Mouse (Mus musculus) small intestine, adult 2 months (tissue): Measurements from ENCODE around the gene Samd14. TPM values are rescaled to one million over a fixed set of nuclear protein-coding genes. Genes with fewer than 3 reads are reported as not detected.

Experiments
- H3K27ac ChIP-seq: fragments of 200-500 bp; 2 replicates; pipeline ENCODE4 v1.5.1; 2012; ENCODE audit warnings: low read depth, low read length, control low read depth, inconsistent platforms; ENCODE audit not compliant: insufficient read depth
- H3K27me3 ChIP-seq: fragments of 200-500 bp; 2 replicates; pipeline ENCODE4 v1.6.1; 2012; ENCODE audit warnings: mild to moderate bottlenecking, moderate library complexity, low read length, inconsistent platforms; ENCODE audit not compliant: control insufficient read depth, insufficient read depth
- H3K36me3 ChIP-seq: fragments of 200-500 bp; 2 replicates; pipeline ENCODE4 v1.6.1; 2012; ENCODE audit warnings: mild to moderate bottlenecking, low read length, control low read depth, inconsistent platforms; ENCODE audit not compliant: control insufficient read depth, insufficient read depth
- H3K4me1 ChIP-seq: fragments of 200-500 bp; 2 replicates; pipeline ENCODE4 v1.6.1; 2012; ENCODE audit warnings: low read length, inconsistent platforms, mixed read lengths; ENCODE audit not compliant: control insufficient read depth, insufficient read depth, insufficient read length
- H3K4me3 ChIP-seq: fragments of 200-500 bp; 2 replicates; pipeline ENCODE4 v1.5.1; 2012; ENCODE audit warnings: low read depth, mild to moderate bottlenecking, control low read depth, inconsistent platforms, low read length, moderate library complexity
- CTCF ChIP-seq: fragments of 200-500 bp; IDR thresholded peaks from 2 replicates; pipeline ENCODE4 v1.5.1; 2012; ENCODE audit warnings: low read depth, mild to moderate bottlenecking, control low read depth, inconsistent platforms, low read length, moderate library complexity, mixed read lengths; ENCODE audit not compliant: insufficient replicate concordance, insufficient read length; ENCODE audit errors: extremely low read depth
- POLR2A ChIP-seq: fragments of 200-500 bp; IDR thresholded peaks from 2 replicates; pipeline ENCODE4 v1.6.1; 2012; ENCODE audit warnings: low read depth, mild to moderate bottlenecking, control low read depth, inconsistent platforms, low read length, moderate library complexity
- WGBS: fragments of 180-500 bp; shearing (Covaris S2); methylation state at CpG from one replicate; pipeline ENCODE4 v1.1.7; 2018; 5-methylcytosine and 5-hydroxymethylcytosine counted together
- polyA plus RNA-seq: library from polyadenylated mRNA; depleted of rRNA; stranded (reverse); fragments of >200 nt; gene quantifications from 2 replicates; pipeline ENCODE4 v1.2.3, GENCODE M21; 2012

Samd14 gene
- polyA plus RNA-seq, 1 experiment, result 7.2 TPM

DNA sequence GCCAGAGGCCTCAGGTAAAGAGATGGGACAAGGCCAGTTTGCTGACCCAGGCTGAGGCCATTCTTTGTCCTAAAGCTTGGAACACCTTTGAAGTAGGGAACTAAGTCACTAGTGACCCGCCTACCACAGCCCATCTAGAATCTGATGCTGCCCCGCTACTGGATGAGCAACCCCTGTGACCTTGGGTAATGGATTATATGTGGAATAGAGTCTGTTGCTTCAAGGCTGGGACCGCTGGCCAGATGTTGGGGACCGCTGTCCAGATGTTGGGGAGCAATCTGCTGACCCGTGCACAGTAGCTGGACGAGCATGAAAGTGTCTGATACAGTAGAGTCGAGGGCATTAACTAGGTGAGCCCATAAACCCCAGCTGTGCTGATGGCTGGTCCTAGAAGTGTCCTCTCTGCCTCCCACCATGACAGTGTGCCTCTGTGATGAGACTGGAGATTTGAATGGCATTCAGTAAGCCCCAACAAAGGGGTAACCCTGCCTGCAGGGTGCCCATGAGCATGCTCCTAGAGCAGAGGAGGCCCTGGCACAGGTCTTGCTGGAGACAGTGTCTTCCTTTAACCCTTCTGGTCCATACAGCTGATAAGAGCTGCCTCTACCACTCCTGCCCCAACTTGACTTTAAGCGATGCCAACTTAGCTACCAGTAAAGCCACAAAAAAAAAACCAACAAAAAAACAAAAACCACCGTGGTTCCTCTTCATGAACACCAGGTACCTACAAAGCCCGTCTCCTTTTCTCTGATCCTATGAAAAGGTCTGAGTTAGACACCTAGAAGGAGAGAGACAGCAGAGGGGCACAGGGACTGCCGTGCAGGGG lies 14.5 kb upstream of the Samd14 start:
- Histone ChIP-seq H3K4me1 (peaks cover 46% of the 10 kb centered on the region), H3K36me3 (peaks cover 17% of the 10 kb centered on the region), H3K27ac (no peak overlapping the region), H3K4me3 (no peak overlapping the region), H3K27me3 (no peaks in the 10 kb centered on the region)
- no peak for TF ChIP-seq POLR2A
- no peak for TF ChIP-seq CTCF
- WGBS, result 75% methylated on average over 11 of the region's 11 CpGs

- Histone ChIP-seq H3K4me1 (peaks cover 53% of the 10 kb centered on the region), H3K36me3 (peaks cover 23% of the 10 kb centered on the region), H3K27me3 (no peaks in the 10 kb centered on the region), H3K4me3 (no peak overlapping the region), H3K27ac (no peak overlapping the region)
- 78% methylated on average over 8 of the region's 8 CpGs for WGBS
- no peak for TF ChIP-seq POLR2A
These were observed 13.6 kb upstream of the Samd14 start for GRCm38 (mm10) chr11:94996101-94996500.

- Histone ChIP-seq H3K36me3 (peaks cover 31% of the 10 kb centered on the region), H3K27me3 (no peaks in the 10 kb centered on the region), H3K27ac (peak overlapping the region; percentile 51), H3K4me3 (no peak overlapping the region), H3K4me1 (peaks cover 54% of the 10 kb centered on the region)
- no peak for TF ChIP-seq POLR2A
- 88% methylated on average over 6 of the region's 6 CpGs for WGBS
These were observed 12.7 kb upstream of the Samd14 start for GRCm38 (mm10) chr11:94996984-94997383.

GRCm38 (mm10) chr11:94997596-94997995 lies 12.1 kb upstream of the Samd14 start:
- Histone ChIP-seq H3K4me3 (peak overlapping the region; percentile 38), H3K27ac (peak overlapping the region; percentile 62), H3K36me3 (peaks cover 37% of the 10 kb centered on the region), H3K27me3 (no peaks in the 10 kb centered on the region), H3K4me1 (peaks cover 54% of the 10 kb centered on the region)
- TF ChIP-seq CTCF, result no peak
- TF ChIP-seq POLR2A, result no peak
- 13% methylated on average over 5 of the region's 5 CpGs for WGBS

DNA sequence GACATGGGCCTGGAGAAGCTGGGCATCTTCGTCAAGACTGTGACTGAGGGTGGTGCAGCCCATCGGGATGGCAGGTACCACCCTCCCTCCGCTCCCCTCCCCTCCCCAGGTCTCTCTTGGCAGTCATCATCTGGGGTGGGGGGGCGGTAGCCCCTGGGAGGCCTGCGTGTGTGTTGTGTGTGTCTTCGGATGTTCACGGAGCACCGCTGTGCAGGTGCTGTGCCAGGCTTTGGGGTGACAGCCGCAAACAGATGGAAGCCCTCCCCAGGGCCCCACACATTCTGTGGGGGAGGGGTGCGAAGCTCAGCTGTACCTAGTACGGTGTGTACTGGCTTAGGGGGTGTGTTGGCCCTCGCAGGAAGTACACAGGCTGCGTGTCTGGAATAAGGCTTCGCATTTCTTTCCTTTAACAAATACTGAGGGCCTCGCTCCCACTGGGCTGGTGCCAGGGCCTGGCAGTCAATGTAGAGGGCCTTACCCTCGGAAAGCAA lies 11.6 kb upstream of the Samd14 start:
- H3K4me1 ChIP-seq, result peaks cover 54% of the 10 kb centered on the region
- no peak for TF ChIP-seq CTCF
- TF ChIP-seq POLR2A, result no peak
- H3K36me3 ChIP-seq, result peaks cover 42% of the 10 kb centered on the region
- H3K27ac ChIP-seq, result peak overlapping the region; percentile 62
- whole genome bisulfite sequencing, result 32% methylated on average over 16 of the region's 16 CpGs
- H3K27me3 ChIP-seq, result no peaks in the 10 kb centered on the region
- H3K4me3 ChIP-seq, result peak overlapping the region; percentile 38

- Histone ChIP-seq H3K27ac (no peak overlapping the region), H3K4me1 (peaks cover 36% of the 10 kb centered on the region), H3K36me3 (peaks cover 50% of the 10 kb centered on the region), H3K27me3 (no peaks in the 10 kb centered on the region), H3K4me3 (no peak overlapping the region)
- 87% methylated on average over 8 of the region's 8 CpGs for WGBS
- TF ChIP-seq CTCF, result no peak
- TF ChIP-seq POLR2A, result no peak
These were observed 9.6 kb upstream of the Samd14 start for GRCm38 (mm10) chr11:95000128-95000527.

DNA sequence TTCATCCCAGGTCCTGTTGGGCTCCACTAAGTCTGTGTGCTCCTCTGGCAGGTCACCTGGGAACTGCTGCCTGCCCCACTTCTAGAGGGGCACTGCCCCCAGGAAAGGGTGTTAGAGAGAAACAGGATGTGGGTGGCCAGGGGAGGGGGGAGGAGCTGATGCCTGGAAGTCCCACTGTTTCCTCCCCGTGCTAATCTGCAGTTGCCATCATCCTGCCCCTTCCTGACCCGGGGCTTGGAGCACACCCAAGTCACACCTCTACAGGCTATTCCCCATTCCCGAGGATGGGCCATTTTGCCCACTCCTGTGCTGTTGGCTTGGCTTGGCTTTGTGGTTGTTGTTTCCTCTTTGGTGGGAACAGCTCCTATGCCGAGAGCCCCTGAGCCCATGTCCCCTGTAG lies 9.1 kb upstream of the Samd14 start:
- Histone ChIP-seq H3K27me3 (no peaks in the 10 kb centered on the region), H3K36me3 (peaks cover 51% of the 10 kb centered on the region), H3K27ac (peak overlapping the region; percentile 27; the same call in 1 of the 2 replicates), H3K4me3 (no peak overlapping the region), H3K4me1 (peaks cover 35% of the 10 kb centered on the region)
- 23% methylated on average over 4 of the region's 4 CpGs for WGBS
- TF ChIP-seq CTCF (no peak), POLR2A (no peak)
